Mouse (Mus musculus): ENCODE measurements at regions not wholly inside any gene's neighbourhood (a gene's known extent, or its start where the extent isn't known, plus 50 kb on each side); places are given as distances from the start of the nearest gene placed in this dataset.

GRCm38 (mm10) chr10:37481879-37482278, 343.2 kb upstream of the Marcks start:
- TF ChIP-seq ETS1 (IDR thresholded peaks at IDR 0.05; ENCODE audit: low read depth, low read length) (no peak), TCF12 (IDR thresholded peaks at IDR 0.05; ENCODE audit: low read depth, low read length) (no peak), EP300 (IDR thresholded peaks at IDR 0.05; ENCODE audit: low read depth in 1 of 2, low read length in 2 of 2) (no peak), CTCF (IDR thresholded peaks at IDR 0.05 in 2 of 3, conservative IDR thresholded peaks at IDR 0.05 in 1 of 3; ENCODE audit: control insufficient read depth in 1 of 3, insufficient read depth in 1 of 3, low read depth in 2 of 3, low read length in 3 of 3, poor library complexity in 1 of 3, severe bottlenecking in 1 of 3) (no peak), POLR2A (IDR thresholded peaks at IDR 0.05; ENCODE audit: control insufficient read depth in 1 of 2, insufficient read depth in 1 of 2, low read depth in 1 of 2, low read length in 2 of 2, poor library complexity in 1 of 2) (no peak), ZMIZ1 (IDR thresholded peaks at IDR 0.05; ENCODE audit: low read depth, low read length) (no peak), ZKSCAN1 (IDR thresholded peaks at IDR 0.05; ENCODE audit: low read depth, low read length) (no peak), TBP (IDR thresholded peaks at IDR 0.05; ENCODE audit: low read depth, low read length) (no peak), POLR2AphosphoS2 (IDR thresholded peaks at IDR 0.05; ENCODE audit: low read length) (no peak), TAL1 (IDR thresholded peaks at IDR 0.05; ENCODE audit: low read length) (no peak), BHLHE40 (IDR thresholded peaks at IDR 0.05; ENCODE audit: borderline replicate concordance, low read depth, low read length) (no peak)
